Mouse (Mus musculus) embryonic facial prominence, embryonic 10.5 days (tissue): ENCODE results near the gene Fam117a. TPM values are rescaled to one million over a fixed set of nuclear protein-coding genes. Genes with fewer than 3 reads are reported as not detected.

Source experiments
- DNase-seq: peaks from one replicate; pipeline ENCODE4 v3.0.0-alpha.2; 2017; ENCODE audit warnings: low spot score
- H3K27ac ChIP-seq: fragments of 300-500 bp; sonication (generic); replicated peaks from 2 replicates; pipeline ENCODE4 v1.5.1; 2016; ENCODE audit warnings: mild to moderate bottlenecking
- H3K27me3 ChIP-seq: fragments of 300-500 bp; sonication (generic); replicated peaks from 2 replicates; pipeline ENCODE4 v1.6.1; 2016; ENCODE audit warnings: low read depth, mild to moderate bottlenecking; ENCODE audit not compliant: poor library complexity, severe bottlenecking
- H3K36me3 ChIP-seq: fragments of 300-500 bp; sonication (generic); replicated peaks from 2 replicates; pipeline ENCODE4 v1.6.1; 2016; ENCODE audit warnings: mild to moderate bottlenecking, moderate library complexity
- H3K4me1 ChIP-seq: fragments of 300-500 bp; sonication (generic); 2 replicates; pipeline ENCODE4 v1.6.1; 2016
- H3K4me3 ChIP-seq: fragments of 300-500 bp; sonication (generic); 2 replicates; pipeline ENCODE4 v1.5.1; 2016; ENCODE audit warnings: mild to moderate bottlenecking, moderate library complexity
- H3K9me3 ChIP-seq: fragments of 300-500 bp; sonication (generic); 2 replicates; pipeline ENCODE4 v1.6.1; 2016; ENCODE audit warnings: mild to moderate bottlenecking
- WGBS: fragments of 180-500 bp; shearing (Covaris S2); methylation state at CpG from one replicate; pipeline ENCODE4 v1.1.7; 2016; 5-methylcytosine and 5-hydroxymethylcytosine counted together
- polyA plus RNA-seq: library from polyadenylated mRNA; unstranded; fragments of >200 nt; fragmentation: Nextera tagmentation; extraction: Ambion mirVana; gene quantifications from 2 replicates; pipeline ENCODE4 v1.2.1, GENCODE M21; 2016

Gene Fam117a
- polyA plus RNA-seq, 1 experiment from 2014 or later: 11.9 TPM

- no peak overlapping the region; the same call in 1 of the 2 replicates for H3K27ac ChIP-seq
- peaks cover 67% of the 10 kb centered on the region for H3K36me3 ChIP-seq
- H3K27me3 ChIP-seq: no peaks in the 10 kb centered on the region
- DNase-seq: no peak
- no peaks in the 10 kb centered on the region for H3K9me3 ChIP-seq
- 76% methylated on average over 15 of the region's 15 CpGs for WGBS
- H3K4me3 ChIP-seq: no peak overlapping the region
- H3K4me1 ChIP-seq: peaks cover 6% of the 10 kb centered on the region; the same call in 1 of the 2 replicates
Observed at GRCm38 (mm10) chr11:95369964-95370890, 33.4 kb downstream of the Fam117a start.

DNA sequence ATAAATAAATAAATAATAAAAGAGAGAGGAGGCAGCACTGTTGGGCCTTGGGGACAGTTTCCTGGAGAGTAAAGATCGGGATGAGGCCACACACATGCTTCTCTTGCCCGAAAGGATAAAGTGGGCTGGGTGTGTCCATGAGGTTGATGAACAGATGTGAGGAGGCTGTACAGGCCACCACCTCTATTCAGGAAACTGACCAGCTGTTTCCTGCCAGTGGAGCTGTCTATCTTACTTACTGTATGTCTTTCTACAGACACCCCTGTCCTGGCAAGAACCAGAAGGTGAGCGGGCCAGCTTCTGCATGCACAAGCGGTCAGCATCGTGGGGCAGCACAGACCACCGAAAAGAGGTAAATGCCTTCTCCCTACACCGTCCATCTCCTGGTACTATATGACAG lies 34.4 kb downstream of the Fam117a start:
- no peak overlapping the region for H3K27ac ChIP-seq
- no peak overlapping the region for H3K4me3 ChIP-seq
- H3K36me3 ChIP-seq: peaks cover 74% of the 10 kb centered on the region
- DNase-seq: no peak
- no peaks in the 10 kb centered on the region for H3K27me3 ChIP-seq
- no peaks in the 10 kb centered on the region for H3K9me3 ChIP-seq
- WGBS: 92% methylated on average over 7 of the region's 7 CpGs
- peaks cover 6% of the 10 kb centered on the region; the same call in 1 of the 2 replicates for H3K4me1 ChIP-seq

GRCm38 (mm10) chr11:95378926-95379325 lies 42.1 kb downstream of the Fam117a start:
- WGBS: 88% methylated on average over 9 of the region's 9 CpGs
- Histone ChIP-seq H3K4me1 (no peaks in the 10 kb centered on the region), H3K9me3 (no peaks in the 10 kb centered on the region), H3K27me3 (no peaks in the 10 kb centered on the region), H3K36me3 (peaks cover 81% of the 10 kb centered on the region), H3K4me3 (no peak overlapping the region), H3K27ac (no peak overlapping the region)
- no peak for DNase-seq

DNA sequence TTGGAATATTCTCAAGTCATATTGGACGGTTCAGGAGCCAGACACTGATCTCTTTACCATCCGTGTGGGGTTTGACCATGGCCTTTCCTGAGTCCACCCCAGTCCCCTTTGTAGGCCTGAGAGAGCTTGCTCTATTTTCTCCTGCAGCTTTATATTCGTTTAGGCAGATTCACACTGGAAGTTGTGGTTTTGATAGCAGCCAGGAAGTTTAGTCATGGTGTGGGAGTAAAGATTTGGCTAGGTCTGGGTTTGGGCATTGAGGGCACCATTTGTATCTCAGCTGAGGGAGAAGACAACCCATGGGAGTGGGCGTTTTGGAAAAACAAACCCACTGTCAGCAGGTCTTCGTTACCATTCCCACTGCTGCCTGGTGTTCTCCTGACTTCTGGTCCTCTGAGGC lies 42.7 kb downstream of the Fam117a start:
- Histone ChIP-seq H3K27ac (no peak overlapping the region), H3K9me3 (no peaks in the 10 kb centered on the region), H3K4me3 (no peak overlapping the region), H3K27me3 (no peaks in the 10 kb centered on the region), H3K4me1 (no peaks in the 10 kb centered on the region), H3K36me3 (peaks cover 75% of the 10 kb centered on the region)
- DNase-seq: no peak
- WGBS: 77% methylated on average over 5 of the region's 5 CpGs

DNA sequence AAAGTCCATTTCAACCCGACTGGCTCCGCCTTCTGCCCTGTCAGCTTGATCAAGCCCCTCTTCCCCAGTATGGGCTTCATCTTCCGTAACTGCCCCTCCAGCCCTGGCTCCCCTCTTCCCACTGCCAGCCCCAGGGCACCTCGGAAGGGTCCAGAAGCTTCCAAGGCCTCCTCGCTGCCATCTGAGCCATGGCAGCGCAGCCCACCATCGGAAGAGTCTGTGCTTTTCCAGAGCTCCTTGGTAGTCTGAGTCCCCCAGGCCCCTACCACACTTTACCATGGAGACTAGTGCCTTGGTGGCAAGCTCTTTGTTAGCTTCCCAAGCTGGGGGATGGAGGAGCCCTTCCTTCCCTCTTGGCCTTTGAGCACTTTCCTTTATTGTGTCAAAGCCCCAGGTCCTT lies 43.9 kb downstream of the Fam117a start:
- Histone ChIP-seq H3K9me3 (no peaks in the 10 kb centered on the region), H3K36me3 (peaks cover 64% of the 10 kb centered on the region), H3K4me1 (peaks cover 3% of the 10 kb centered on the region), H3K4me3 (no peak overlapping the region), H3K27me3 (no peaks in the 10 kb centered on the region), H3K27ac (no peak overlapping the region)
- WGBS: 89% methylated on average over 7 of the region's 7 CpGs
- no peak for DNase-seq

GRCm38 (mm10) chr11:95381146-95381545 lies 44.3 kb downstream of the Fam117a start:
- Histone ChIP-seq H3K4me1 (peaks cover 8% of the 10 kb centered on the region), H3K9me3 (no peaks in the 10 kb centered on the region), H3K27ac (no peak overlapping the region), H3K4me3 (no peak overlapping the region), H3K27me3 (no peaks in the 10 kb centered on the region), H3K36me3 (peaks cover 60% of the 10 kb centered on the region)
- 93% methylated on average over 1 of the region's 1 CpGs for WGBS
- DNase-seq: no peak

GRCm38 (mm10) chr11:95383331-95383986 lies 46.6 kb downstream of the Fam117a start:
- Histone ChIP-seq H3K27ac (no peak overlapping the region), H3K4me1 (peaks cover 13% of the 10 kb centered on the region), H3K27me3 (no peaks in the 10 kb centered on the region), H3K36me3 (peaks cover 60% of the 10 kb centered on the region), H3K9me3 (no peaks in the 10 kb centered on the region), H3K4me3 (no peak overlapping the region)
- no peak for DNase-seq
- 85% methylated on average over 5 of the region's 5 CpGs for WGBS

DNA sequence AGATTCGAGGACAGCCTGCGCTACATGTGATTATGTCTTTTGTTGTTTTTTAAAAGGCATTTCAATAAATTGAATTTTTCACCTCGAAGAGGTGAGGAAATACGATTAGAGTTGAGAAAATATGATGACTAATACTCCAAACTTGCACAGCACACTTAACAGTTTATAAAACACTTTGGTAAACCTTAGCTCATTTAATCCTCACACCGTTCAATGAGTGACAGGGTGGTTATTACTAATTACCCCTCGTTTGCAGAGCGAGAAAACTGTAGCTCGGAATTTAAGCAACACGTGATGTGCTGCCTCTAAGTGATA lies 47.1 kb downstream of the Fam117a start:
- H3K4me3 ChIP-seq: peak overlapping the region; percentile 94
- no peaks in the 10 kb centered on the region for H3K27me3 ChIP-seq
- H3K9me3 ChIP-seq: no peaks in the 10 kb centered on the region
- peak overlapping the region; percentile 60; the same call in 1 of the 2 replicates for H3K27ac ChIP-seq
- peaks cover 13% of the 10 kb centered on the region for H3K4me1 ChIP-seq
- DNase-seq: no peak
- peaks cover 60% of the 10 kb centered on the region for H3K36me3 ChIP-seq
- WGBS: 45% methylated on average over 9 of the region's 9 CpGs

- WGBS: under 1% methylated on average over 42 of the region's 42 CpGs
- Histone ChIP-seq H3K36me3 (peaks cover 60% of the 10 kb centered on the region), H3K27ac (peak within 1 kb of the TSS; percentile 99)
Observed at GRCm38 (mm10) chr11:95384319-95384972, 47.6 kb downstream of the Fam117a start, which contains the start of gene Slc35b1. Gene Slc35b1, plus strand, starts transcription at chr11:95384692.

DNA sequence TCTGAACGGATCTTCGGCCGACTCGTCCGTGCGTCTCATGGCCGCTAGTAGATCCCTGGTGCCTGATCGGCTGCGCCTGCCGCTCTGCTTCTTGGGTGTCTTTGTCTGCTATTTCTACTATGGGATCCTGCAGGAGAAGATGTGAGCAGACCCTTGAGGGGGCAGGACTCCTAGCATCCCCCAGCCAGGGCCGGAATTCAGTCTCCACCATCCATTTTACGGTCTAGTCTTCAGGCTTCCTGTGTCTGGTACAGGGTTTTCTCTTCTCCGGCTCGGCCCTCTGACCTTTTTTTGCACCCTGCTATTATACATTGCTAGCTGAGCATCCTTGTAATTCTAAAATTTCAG lies 48.1 kb downstream of the Fam117a start:
- no peak for DNase-seq
- H3K36me3 ChIP-seq: peaks cover 61% of the 10 kb centered on the region
- H3K4me3 ChIP-seq: peak overlapping the region; percentile 94
- peaks cover 13% of the 10 kb centered on the region for H3K4me1 ChIP-seq
- no peaks in the 10 kb centered on the region for H3K9me3 ChIP-seq
- under 1% methylated on average over 14 of the region's 14 CpGs for WGBS
- H3K27me3 ChIP-seq: no peaks in the 10 kb centered on the region
- peak overlapping the region; percentile 99 for H3K27ac ChIP-seq

More at GRCm38 (mm10) chr11:95384319-95384972, 47.6 kb downstream of the Fam117a start, which contains the start of gene Slc35b1:
- peak; percentile 91 for DNase-seq
- Histone ChIP-seq H3K4me1 (peaks cover 13% of the 10 kb centered on the region), H3K4me3 (peak within 1 kb of the TSS; percentile 94), H3K9me3 (no peaks in the 10 kb centered on the region), H3K27me3 (no peaks in the 10 kb centered on the region)

- Histone ChIP-seq H3K4me3 (no peak overlapping the region), H3K36me3 (peaks cover 64% of the 10 kb centered on the region), H3K27ac (no peak overlapping the region), H3K27me3 (no peaks in the 10 kb centered on the region), H3K4me1 (peaks cover 17% of the 10 kb centered on the region), H3K9me3 (no peaks in the 10 kb centered on the region)
- DNase-seq: no peak
- WGBS: 90% methylated on average over 7 of the region's 7 CpGs
Observed at GRCm38 (mm10) chr11:95387354-95387753, 50.5 kb downstream of the Fam117a start.

DNA sequence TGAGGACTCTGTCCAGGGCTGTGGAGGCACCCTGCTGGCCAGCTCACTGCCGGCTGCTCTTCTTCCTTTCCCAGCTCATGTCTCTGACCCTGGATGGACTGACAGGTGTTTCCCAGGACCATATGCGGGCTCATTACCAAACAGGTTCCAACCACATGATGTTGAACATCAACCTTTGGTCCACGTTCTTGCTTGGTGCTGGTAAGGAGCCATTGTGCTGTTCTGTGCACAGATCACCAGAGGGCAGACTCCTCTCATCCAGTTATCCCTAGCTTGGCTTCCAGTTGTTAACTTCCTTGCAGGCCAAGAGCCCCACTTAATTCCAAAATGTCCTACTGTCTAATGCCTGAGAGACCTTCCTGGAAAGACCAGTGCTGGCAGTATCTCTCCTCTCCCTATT lies 52.2 kb downstream of the Fam117a start:
- H3K9me3 ChIP-seq: no peaks in the 10 kb centered on the region
- no peak overlapping the region for H3K4me3 ChIP-seq
- H3K4me1 ChIP-seq: peaks cover 32% of the 10 kb centered on the region
- peaks cover 71% of the 10 kb centered on the region for H3K36me3 ChIP-seq
- H3K27me3 ChIP-seq: no peaks in the 10 kb centered on the region
- no peak for DNase-seq
- 81% methylated on average over 3 of the region's 3 CpGs for WGBS
- no peak overlapping the region for H3K27ac ChIP-seq
